9 mouse cellular contexts compared by ENCODE assay signal in the genomic region with DNA sequence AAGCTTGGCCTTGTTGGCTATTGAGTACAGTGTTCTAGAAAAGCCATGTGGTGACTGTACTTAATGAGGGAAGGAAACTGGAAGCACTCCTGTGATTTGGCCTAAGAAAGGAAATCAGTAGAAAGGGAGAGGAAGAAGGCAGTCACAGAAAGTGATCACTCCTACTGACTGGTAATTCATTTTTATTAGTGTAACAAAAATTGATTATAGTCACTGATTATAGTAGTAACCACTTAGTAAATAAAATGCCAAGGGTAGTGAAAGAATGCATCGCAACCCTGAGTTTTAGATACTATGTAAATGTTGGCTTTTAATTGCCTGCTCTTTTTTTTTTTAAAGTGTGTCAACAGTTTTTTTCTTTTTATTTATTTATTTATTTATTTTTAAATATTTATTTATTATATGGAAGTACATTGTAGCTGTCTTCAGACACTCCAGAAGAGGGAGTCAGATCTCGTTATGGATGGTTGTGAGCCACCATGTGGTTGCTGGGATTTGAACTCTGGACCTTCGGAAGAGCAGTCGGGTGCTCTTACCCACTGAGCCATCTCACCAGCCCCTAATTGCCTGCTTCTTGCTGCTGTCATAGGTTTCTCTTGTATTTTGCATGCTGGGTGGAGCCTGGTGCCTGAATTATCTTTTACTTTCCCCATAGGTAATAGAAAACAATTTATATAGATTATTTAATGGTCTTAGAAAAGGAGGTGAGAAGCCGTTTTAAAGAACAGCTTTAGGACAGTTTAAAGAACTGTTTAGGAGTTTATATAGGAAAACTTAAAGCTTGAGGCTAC. TPM values are rescaled to one million over a fixed set of nuclear protein-coding genes. Genes with fewer than 3 reads are reported as not detected.
DNase-seq lines count a peak whose midpoint lies in the region; ATAC-seq and TF ChIP-seq lines count a peak whose summit lies in the region.
"Had no signal": no experiment of that assay in that cellular context is flagged by ENCODE, and none has a peak within 500 bp of the region (broad histone marks: within the 10 kb centered on the region; RNA-seq: fewer than 3 reads in every experiment).

No protein-coding gene starts in this region.

- 0 out of 2 replicates have a peak, but pooled peaks cover 3% of the 10 kb centered on the region for H3K36me3 ChIP-seq in neural tube, embryonic 11.5 days (ENCODE audit: control insufficient read depth, insufficient read depth, low read length)
- H3K36me3 ChIP-seq in liver, embryonic 13.5 days = peaks cover 31% of the 10 kb centered on the region
- H3K36me3 ChIP-seq in stomach, postnatal 0 days (ENCODE audit: control insufficient read depth, insufficient read depth, low read length) = 0 out of 2 replicates have a peak, but pooled peaks cover 3% of the 10 kb centered on the region

- H3K27me3 ChIP-seq in neural tube, embryonic 11.5 days (ENCODE audit: control insufficient read depth, insufficient read depth, low read length) = no peaks in the 10 kb centered on the region
- no peaks in the 10 kb centered on the region for H3K27me3 ChIP-seq in liver, embryonic 13.5 days
- no peaks in the 10 kb centered on the region for H3K27me3 ChIP-seq in stomach, postnatal 0 days (ENCODE audit: control insufficient read depth, insufficient read depth, low read length)

- TF ChIP-seq EP300 in stomach, postnatal 0 days (optimal IDR thresholded peaks at IDR 0.05) = no peak

- H3K4me2 ChIP-seq in neural tube, embryonic 11.5 days (ENCODE audit: low read depth) = peak overlapping the region; percentile 92
- H3K4me2 ChIP-seq in liver, embryonic 13.5 days = peak overlapping the region; percentile 91
- peak overlapping the region; percentile 74; the same call in 1 of the 2 replicates for H3K4me2 ChIP-seq in stomach, postnatal 0 days (replicated peaks; ENCODE audit: low read depth)

- intact Hi-C loops in gastrocnemius, adult 2 months (cut with DNase I) = no loop called here

- peak overlapping the region; percentile 83 for H3K4me3 ChIP-seq in gastrocnemius, adult 2 months
- H3K4me3 ChIP-seq in neural tube, embryonic 11.5 days (ENCODE audit: low read depth, low read length) = peak overlapping the region; percentile 77; the same call in 1 of the 2 replicates
- peak overlapping the region; percentile 93; the same call in 1 of the 2 replicates for H3K4me3 ChIP-seq in liver, embryonic 13.5 days (replicated peaks)
- no peak overlapping the region for H3K4me3 ChIP-seq in stomach, postnatal 0 days (ENCODE audit: low read depth, low read length)

- TF ChIP-seq CTCF in gastrocnemius, adult 2 months (IDR thresholded peaks at IDR 0.05) = no peak
- TF ChIP-seq CTCF in stomach, postnatal 0 days (IDR thresholded peaks at IDR 0.05; ENCODE audit: low read depth) = no peak

- H3K4me1 ChIP-seq in neural tube, embryonic 11.5 days (ENCODE audit: control insufficient read depth, insufficient read depth, low read length) = peaks cover 23% of the 10 kb centered on the region
- peaks cover 81% of the 10 kb centered on the region for H3K4me1 ChIP-seq in liver, embryonic 13.5 days (replicated peaks)
- peaks cover 4% of the 10 kb centered on the region for H3K4me1 ChIP-seq in stomach, postnatal 0 days (replicated peaks; ENCODE audit: control insufficient read depth, insufficient read depth)

- WGBS in neural tube, embryonic 11.5 days = 87% methylated on average over 5 of the region's 5 CpGs
- 81% methylated on average over 5 of the region's 5 CpGs for WGBS in liver, embryonic 13.5 days (ENCODE audit: insufficient replicate concordance)
- WGBS in stomach, postnatal 0 days = 67% methylated on average over 5 of the region's 5 CpGs

- no peak for DNase-seq in gastrocnemius, adult 2 months
- DNase-seq in gastrocnemius, postnatal 10 days = no peak
- no peak for DNase-seq in neural tube, embryonic 11.5 days (ENCODE audit: low spot score)
- no peak for DNase-seq in neural tube, embryonic 10.5 days (ENCODE audit: extremely low spot score, low spot score)
- DNase-seq in liver, embryonic 13.5 days = no peak
- DNase-seq in stomach, postnatal 0 days (ENCODE audit: low spot score) = no peak
- no peak for DNase-seq in frontal cortex, postnatal 36 days (ENCODE audit: low spot score in 2 of 2)
- no peak for DNase-seq in layer of hippocampus, adult 18-20 months (ENCODE audit: low spot score in 2 of 2)
- DNase-seq: thymus, postnatal 25 days had no signal

- ATAC-seq in neural tube, embryonic 11.5 days (ENCODE audit: insufficient read depth, low FRiP score, low TSS enrichment) = no peak
- no peak for ATAC-seq in liver, embryonic 13.5 days (ENCODE audit: low read depth)
- ATAC-seq in stomach, postnatal 0 days (ENCODE audit: low FRiP score, low TSS enrichment) = no peak

- peak overlapping the region; percentile 99 for H3K27ac ChIP-seq in gastrocnemius, adult 2 months
- H3K27ac ChIP-seq in neural tube, embryonic 11.5 days (ENCODE audit: low read depth, low read length) = no peak overlapping the region
- no peak overlapping the region for H3K27ac ChIP-seq in liver, embryonic 13.5 days
- no peak overlapping the region for H3K27ac ChIP-seq in stomach, postnatal 0 days (replicated peaks)

- H3K9ac ChIP-seq in neural tube, embryonic 11.5 days (ENCODE audit: low read length) = no peak overlapping the region
- no peak overlapping the region for H3K9ac ChIP-seq in liver, embryonic 13.5 days
- H3K9ac ChIP-seq in stomach, postnatal 0 days (ENCODE audit: low read length) = no peak overlapping the region

- H3K9me3 ChIP-seq in neural tube, embryonic 11.5 days (ENCODE audit: control insufficient read depth, low read length) = no peaks in the 10 kb centered on the region
- H3K9me3 ChIP-seq in liver, embryonic 13.5 days (replicated peaks) = no peaks in the 10 kb centered on the region
- no peaks in the 10 kb centered on the region for H3K9me3 ChIP-seq in stomach, postnatal 0 days (ENCODE audit: control insufficient read depth, low read length)

RNA-seq across cellular contexts. Expression of a gene that starts 3.0 kb away (rescaled TPM):
- total RNA-seq in gastrocnemius, adult 2 months (2021) = 100 to 1,000 TPM; 545 to 577 TPM
- total RNA-seq in gastrocnemius, postnatal 10 days (2021) = 100 to 1,000 TPM; 801 to 805 TPM
- 1,480 and 1,520 TPM in 2 replicates for polyA plus RNA-seq in neural tube, embryonic 11.5 days (2014; fragmentation: Nextera tagmentation; extraction: Ambion mirVana)
- 325 and 423 TPM in 2 replicates for polyA plus RNA-seq in liver, embryonic 13.5 days (2015; fragmentation: Nextera tagmentation; extraction: Ambion mirVana)
- polyA plus RNA-seq in stomach, postnatal 0 days (2015; fragmentation: Nextera tagmentation; extraction: Ambion mirVana) = 401 and 416 TPM in 2 replicates
- total RNA-seq in layer of hippocampus, adult 18-20 months (2021) = 1,000 to 10,000 TPM; 1,181 to 1,213 TPM

RNA-seq across cellular contexts. Expression of a gene that starts 56.6 kb away (rescaled TPM):
- 10 to 100 TPM; 53.4 to 64.3 TPM for total RNA-seq in gastrocnemius, adult 2 months (2021)
- total RNA-seq in gastrocnemius, postnatal 10 days (2021) = 10 to 100 TPM; 53.0 to 59.8 TPM
- 125 and 134 TPM in 2 replicates for polyA plus RNA-seq in neural tube, embryonic 11.5 days (2014; fragmentation: Nextera tagmentation; extraction: Ambion mirVana)
- 37.1 and 41.6 TPM in 2 replicates for polyA plus RNA-seq in liver, embryonic 13.5 days (2015; fragmentation: Nextera tagmentation; extraction: Ambion mirVana)
- polyA plus RNA-seq in stomach, postnatal 0 days (2015; fragmentation: Nextera tagmentation; extraction: Ambion mirVana) = 63.5 and 68.8 TPM in 2 replicates
- 100 to 1,000 TPM; 128 to 129 TPM for total RNA-seq in layer of hippocampus, adult 18-20 months (2021)
